Mouse (Mus musculus) G1E-ER4 (cell line): ENCODE measurements around the gene Mast4. TPM values are rescaled to one million over a fixed set of nuclear protein-coding genes. Genes with fewer than 3 reads are reported as not detected.

Source experiments
- GATA1 ChIP-seq: IDR thresholded peaks from one replicate; pipeline ENCODE4 v1.8.0; 2012; ENCODE audit warnings: low read length, inconsistent platforms
- polyA plus RNA-seq: library from polyadenylated mRNA; stranded (reverse); fragments of >175 nt; gene quantifications from 2 replicates; pipeline ENCODE4 v1.2.3, GENCODE M21; 2012

Gene Mast4
- polyA plus RNA-seq, 1 experiment: 2.4 TPM

- TF ChIP-seq GATA1: no peak
Observed at GRCm38 (mm10) chr13:103073461-103073860, 260.8 kb downstream of the Mast4 start.

GRCm38 (mm10) chr13:103071783-103072182 is 262.5 kb downstream of the Mast4 start:
- TF ChIP-seq GATA1: no peak

GRCm38 (mm10) chr13:103067581-103068166 is 266.6 kb downstream of the Mast4 start:
- no peak for TF ChIP-seq GATA1

GRCm38 (mm10) chr13:103065437-103065836 is 268.9 kb downstream of the Mast4 start:
- TF ChIP-seq GATA1: no peak

GRCm38 (mm10) chr13:103061680-103062079 is 272.6 kb downstream of the Mast4 start:
- no peak for TF ChIP-seq GATA1

GRCm38 (mm10) chr13:103059995-103060652 is 274.2 kb downstream of the Mast4 start:
- no peak for TF ChIP-seq GATA1

- TF ChIP-seq GATA1: no peak
Observed at GRCm38 (mm10) chr13:103056451-103056850, 277.8 kb downstream of the Mast4 start.

GRCm38 (mm10) chr13:103052661-103053060 is 281.6 kb downstream of the Mast4 start:
- no peak for TF ChIP-seq GATA1

GRCm38 (mm10) chr13:103048954-103049353 is 285.3 kb downstream of the Mast4 start:
- no peak for TF ChIP-seq GATA1

- no peak for TF ChIP-seq GATA1
Observed at GRCm38 (mm10) chr13:103043692-103044091, 290.6 kb downstream of the Mast4 start.

GRCm38 (mm10) chr13:103043011-103043410 is 291.3 kb downstream of the Mast4 start:
- no peak for TF ChIP-seq GATA1

GRCm38 (mm10) chr13:103037466-103037865 is 296.8 kb downstream of the Mast4 start:
- TF ChIP-seq GATA1: no peak

GRCm38 (mm10) chr13:103029377-103029776 is 304.9 kb downstream of the Mast4 start:
- no peak for TF ChIP-seq GATA1

GRCm38 (mm10) chr13:103027456-103028078 is 306.7 kb downstream of the Mast4 start:
- TF ChIP-seq GATA1: no peak

- no peak for TF ChIP-seq GATA1
Observed at GRCm38 (mm10) chr13:103025461-103025860, 308.8 kb downstream of the Mast4 start.

- TF ChIP-seq GATA1: no peak
Observed at GRCm38 (mm10) chr13:103018481-103018880, 315.8 kb downstream of the Mast4 start.

- TF ChIP-seq GATA1: no peak
Observed at GRCm38 (mm10) chr13:103017661-103018060, 316.6 kb downstream of the Mast4 start.
